Mouse (Mus musculus) lung, adult 10 weeks (tissue): Measurements from ENCODE around the gene Hint2. TPM values are rescaled to one million over a fixed set of nuclear protein-coding genes. Genes with fewer than 3 reads are reported as not detected.

Experiments
- polyA plus RNA-seq: library from polyadenylated mRNA; stranded (reverse); fragments of 350-450 nt; fragmentation: Illumina TruSeq; extraction: RNeasy Lipid Tissue Mini Kit (QIAGEN cat#74804); gene quantifications from one replicate; pipeline ENCODE4 v1.2.3, GENCODE M21; 2014; ENCODE audit warnings: low read depth, low replicate concordance; ENCODE audit not compliant: insufficient read depth

The Hint2 gene
- polyA plus RNA-seq = 96.7 TPM

DNA sequence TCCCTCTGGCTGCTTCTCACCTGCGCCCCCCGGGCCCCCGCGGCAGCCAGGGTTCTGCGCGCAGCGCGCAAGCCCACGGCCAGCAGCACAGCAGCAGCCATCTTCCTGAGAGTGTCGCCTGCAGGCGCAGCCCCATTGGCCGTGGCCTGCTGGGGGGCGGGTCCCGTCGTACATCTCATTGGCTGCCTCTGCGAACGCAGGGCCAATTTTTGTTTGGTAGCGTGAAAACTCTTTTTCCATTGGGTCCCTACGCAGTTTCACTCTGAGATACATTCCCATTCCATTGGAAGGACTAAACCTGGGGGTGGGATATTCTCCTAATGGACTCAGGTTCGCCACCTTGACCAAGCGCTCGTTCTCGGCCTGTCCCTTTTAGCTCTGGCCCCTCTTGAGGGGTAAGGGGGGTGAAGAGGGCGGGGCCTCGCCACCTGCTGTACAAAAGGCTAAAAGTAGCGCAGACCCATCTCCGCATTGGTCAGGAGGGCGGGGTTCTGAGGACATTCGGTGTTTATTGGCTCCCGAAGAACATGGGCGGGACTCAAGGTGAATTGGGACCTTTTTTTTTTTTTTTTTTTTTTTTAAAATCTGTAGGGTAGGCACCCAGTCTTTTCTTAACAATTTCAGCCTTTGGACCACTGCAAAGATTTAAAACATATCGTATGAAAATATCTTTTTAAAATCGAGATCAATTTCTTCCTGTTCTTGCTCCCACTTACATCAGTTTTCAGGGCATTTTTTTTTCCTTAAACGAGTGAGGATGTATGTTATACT, at the start of gene Hint2:
TSS of gene Hint2 (minus strand) at position 128 of the 771 bp plus-strand sequence.

DNA sequence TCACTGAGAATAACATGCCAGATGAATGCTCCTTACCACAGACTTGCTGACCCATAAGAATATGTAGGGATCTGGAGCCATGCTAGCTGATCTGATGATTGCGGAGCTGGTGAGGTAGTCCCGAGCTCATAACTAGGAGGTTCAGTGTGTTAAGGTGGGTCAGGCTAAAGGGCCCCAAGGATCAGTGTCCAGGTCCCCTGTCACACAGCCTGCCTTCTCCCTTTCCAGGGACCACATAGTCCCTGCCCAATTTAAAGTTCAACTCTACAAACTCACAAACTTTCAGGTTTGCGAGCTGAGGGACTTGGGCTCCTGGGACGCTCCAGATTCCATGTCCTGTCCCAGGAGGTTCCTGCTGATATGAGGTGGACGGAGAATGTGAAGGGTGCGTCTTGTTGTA, 44.4 kb upstream of the Hint2 start, which contains the start of gene Olfr70:
TSS of gene Olfr70 (minus strand) at position 101 of the 400 bp plus-strand sequence.

DNA sequence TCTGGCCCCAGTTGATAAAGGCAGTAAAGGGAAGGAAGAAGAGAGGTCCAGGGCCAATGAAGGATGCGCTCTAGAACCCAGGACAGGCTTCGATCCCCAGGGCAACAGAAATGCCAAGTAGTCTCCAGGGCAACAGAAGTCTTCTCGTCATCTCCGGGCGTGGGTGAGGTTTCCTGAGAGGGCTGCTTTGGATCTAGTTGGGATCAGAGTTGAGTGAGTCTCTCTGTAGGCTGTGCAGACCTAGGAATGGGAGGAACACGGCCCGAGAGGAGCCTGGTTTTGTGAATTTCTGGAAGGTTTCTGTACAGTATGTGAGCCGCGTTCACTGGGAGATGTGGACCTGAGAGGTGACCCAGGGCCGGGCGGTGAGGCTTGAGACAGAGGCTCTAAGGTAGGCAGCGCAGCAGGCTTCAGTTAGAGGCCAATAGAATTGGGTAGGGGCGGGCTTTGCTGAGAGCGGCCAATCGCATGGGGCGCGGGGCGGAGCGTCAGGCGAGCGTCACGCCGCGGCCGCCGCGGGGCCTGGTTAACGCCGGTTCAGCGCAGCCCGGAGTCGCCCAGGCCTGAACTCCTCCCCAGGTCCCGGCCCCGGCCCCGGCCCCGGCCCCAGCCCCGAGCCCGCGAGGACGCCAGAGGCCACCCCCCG, 12.6 kb upstream of the Hint2 start, which contains the start of the genes Tmem8b and Fam221b:
TSS of gene Tmem8b (plus strand) at position 190 of the 646 bp plus-strand sequence.
TSS of gene Fam221b (minus strand) at position 364 of the 646 bp plus-strand sequence.

DNA sequence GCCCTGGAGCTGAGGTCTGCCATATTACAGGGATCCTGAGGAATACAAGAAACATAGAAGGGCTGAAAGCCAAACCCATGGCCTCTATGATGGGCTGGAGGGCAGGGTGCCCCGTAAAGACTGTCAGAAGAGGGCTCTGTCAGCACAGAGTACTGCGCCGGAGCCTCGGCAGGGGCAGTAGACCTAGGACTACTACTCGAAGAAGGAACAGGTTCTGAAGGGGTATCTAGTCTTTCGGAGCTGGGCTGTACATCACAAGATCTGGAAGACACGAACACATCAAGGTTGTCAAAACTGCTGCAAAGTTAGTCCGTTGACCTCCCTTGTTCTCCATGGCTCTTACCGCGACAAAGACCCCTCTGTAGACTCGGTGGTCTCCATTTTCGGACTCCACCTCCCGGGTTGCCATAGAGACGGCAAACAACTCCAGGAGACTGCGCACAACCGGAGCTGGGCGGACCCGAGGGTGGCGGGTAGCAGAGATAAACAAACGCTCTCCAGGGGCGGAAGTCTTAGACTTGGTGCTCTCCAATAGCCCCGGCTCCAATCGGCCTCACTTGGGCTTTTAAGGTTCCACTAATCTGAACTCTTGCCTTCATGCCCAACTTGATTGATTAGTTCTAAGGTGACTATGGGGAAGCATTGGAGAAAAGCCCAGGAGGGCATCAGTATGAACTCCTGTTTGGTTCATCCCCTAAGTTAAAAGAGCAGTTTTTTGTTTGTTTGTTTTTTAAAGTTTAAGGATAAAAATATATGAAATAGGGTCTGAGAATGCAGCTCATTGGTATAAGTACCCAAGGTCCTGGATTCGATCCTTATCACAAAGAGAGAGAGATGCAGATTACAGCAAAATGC, 2.9 kb downstream of the Hint2 start, which contains the start of gene Spag8:
TSS of gene Spag8 (minus strand) at position 434 of the 855 bp plus-strand sequence.

DNA sequence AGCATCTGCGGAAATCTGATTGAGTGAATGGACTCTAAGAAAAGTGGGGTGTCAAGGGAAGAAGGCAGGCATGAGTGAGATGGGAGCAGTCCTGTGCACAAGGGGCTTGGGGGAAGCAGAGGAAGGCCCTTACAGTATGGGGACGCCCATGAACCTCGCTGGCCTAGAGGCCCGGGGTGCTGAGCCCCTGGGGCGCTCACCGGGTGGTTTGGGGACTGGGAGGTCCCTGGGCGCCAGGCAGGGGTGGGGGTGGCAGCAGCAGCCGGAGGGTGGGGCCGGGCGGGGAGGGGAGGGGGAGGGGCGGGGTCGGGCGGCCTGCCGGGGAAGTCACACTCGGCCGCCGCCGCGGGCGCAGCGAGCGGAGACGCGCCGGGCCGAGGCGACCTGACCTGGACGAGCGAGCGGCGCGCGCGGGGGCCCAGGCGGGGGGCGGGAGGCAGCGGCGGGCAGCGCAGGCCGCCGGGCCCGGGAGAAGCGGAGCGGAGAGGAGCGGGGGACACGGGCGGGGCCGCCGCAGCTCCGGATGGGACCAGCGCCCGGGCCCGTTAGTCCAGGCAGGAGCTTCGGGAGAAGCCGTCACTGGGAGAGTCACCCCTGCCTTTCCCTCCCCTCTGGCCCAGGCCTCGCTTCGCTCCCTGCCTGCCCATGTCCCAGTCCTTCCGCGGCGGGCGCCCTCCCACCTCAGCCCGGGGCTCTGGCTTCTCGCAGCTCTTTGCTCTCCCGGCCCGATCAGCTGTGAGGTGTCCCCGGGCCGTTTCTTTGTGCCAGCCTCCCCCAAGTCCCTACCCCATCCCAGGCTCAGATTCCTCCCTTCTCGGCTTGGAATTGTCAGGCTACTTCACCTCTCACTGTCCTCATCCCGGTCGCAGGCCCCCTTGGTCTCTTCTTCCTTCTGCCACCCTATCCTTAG, 25.0 kb downstream of the Hint2 start, which contains the start of gene Npr2:
TSS of gene Npr2 (plus strand) at position 890 of the 910 bp plus-strand sequence.

Other genes with a start within 250 kb of the Hint2 start
- gene Fam166b, start 227.3 kb downstream of the Hint2 start, polyA plus RNA-seq = 7.8 TPM
- gene Tesk1, start 214.5 kb downstream of the Hint2 start, polyA plus RNA-seq = 23.0 TPM
- 11.9 TPM for gene Cd72, start 201.8 kb downstream of the Hint2 start, polyA plus RNA-seq
- gene Sit1, start 172.7 kb downstream of the Hint2 start, polyA plus RNA-seq = 1.3 TPM
- 80.3 TPM for gene Ccdc107, start 163.6 kb downstream of the Hint2 start, polyA plus RNA-seq
- gene Arhgef39, start 156.8 kb downstream of the Hint2 start, polyA plus RNA-seq = 2.2 TPM
- gene Car9, start 149.5 kb downstream of the Hint2 start, polyA plus RNA-seq = 0.59 TPM
- 156 TPM for gene Tpm2, start 132.7 kb downstream of the Hint2 start, polyA plus RNA-seq
- gene Creb3, start 94.1 kb downstream of the Hint2 start, polyA plus RNA-seq = 49.2 TPM
- 47.0 TPM for gene Tln1, start 93.8 kb downstream of the Hint2 start, polyA plus RNA-seq
- gene Rgp1, start 77.8 kb downstream of the Hint2 start, polyA plus RNA-seq = 8.9 TPM
- 7.9 TPM for gene Gba2, start 77.6 kb downstream of the Hint2 start, polyA plus RNA-seq
- gene Msmp, start 72.0 kb downstream of the Hint2 start, polyA plus RNA-seq = not detected
- 36.3 TPM for gene Npr2, start 24.5 kb downstream of the Hint2 start, polyA plus RNA-seq
- 4.8 TPM for gene Spag8, start 2.9 kb downstream of the Hint2 start, polyA plus RNA-seq
- 2.8 TPM for gene Tmem8b, start 12.5 kb upstream of the Hint2 start, polyA plus RNA-seq
- gene Fam221b, start 12.7 kb upstream of the Hint2 start, polyA plus RNA-seq = 0.08 TPM
- gene Olfr70, start 44.3 kb upstream of the Hint2 start, polyA plus RNA-seq = not detected
- gene Olfr71, start 53.8 kb upstream of the Hint2 start, polyA plus RNA-seq = not detected
- gene Hrct1, start 70.7 kb upstream of the Hint2 start, polyA plus RNA-seq = 12.3 TPM
- gene Spaar, start 73.6 kb upstream of the Hint2 start, polyA plus RNA-seq = 4.6 TPM
- gene Olfr159, start 114.5 kb upstream of the Hint2 start, polyA plus RNA-seq = not detected
- not detected for gene Olfr156, start 167.4 kb upstream of the Hint2 start, polyA plus RNA-seq
- not detected for gene Olfr157, start 183.7 kb upstream of the Hint2 start, polyA plus RNA-seq
- not detected for gene Olfr155, start 195.1 kb upstream of the Hint2 start, polyA plus RNA-seq
- 20.6 TPM for gene Reck, start 219.1 kb upstream of the Hint2 start, polyA plus RNA-seq